Mouse (Mus musculus) heart, adult 2 months (tissue): ENCODE data around the gene Jag1.

Experiments
- CTCF ChIP-seq: fragments of 200-600 bp; IDR thresholded peaks from 2 replicates; pipeline ENCODE4 v1.8.1; 2022; ENCODE audit warnings: antibody characterized with exemption, mild to moderate bottlenecking, moderate library complexity
- EP300 ChIP-seq: fragments of 200-500 bp; IDR thresholded peaks from 2 replicates; pipeline ENCODE4 v1.6.1; 2011; ENCODE audit warnings: low read depth, low read length, control low read depth; ENCODE audit not compliant: insufficient read depth
- POLR2A ChIP-seq: fragments of 200-500 bp; IDR thresholded peaks from 2 replicates; pipeline ENCODE4 v1.6.1; 2011; ENCODE audit warnings: mild to moderate bottlenecking, low read depth, low read length, control low read depth; ENCODE audit not compliant: insufficient read depth

DNA sequence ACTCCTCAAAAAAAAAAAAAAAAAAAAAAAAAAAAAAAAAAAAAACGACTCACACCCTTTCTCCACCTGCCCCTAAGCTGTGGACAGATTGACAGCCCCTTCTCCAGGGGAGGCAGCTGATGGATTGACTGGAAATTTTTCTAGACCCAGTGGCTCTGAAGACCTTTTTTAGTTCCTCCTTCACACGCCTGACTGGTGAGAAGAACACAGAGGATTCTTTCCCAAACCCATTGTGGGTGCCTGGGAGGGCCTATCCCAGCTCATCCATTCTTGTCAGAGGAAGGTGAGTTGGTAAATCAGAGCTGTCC is 42.2 kb downstream of the Jag1 start:
- no peak for TF ChIP-seq CTCF
- no peak for TF ChIP-seq POLR2A
- TF ChIP-seq EP300, result no peak
